ENCODE assay signal across 11 mouse cellular contexts in the genomic region with DNA sequence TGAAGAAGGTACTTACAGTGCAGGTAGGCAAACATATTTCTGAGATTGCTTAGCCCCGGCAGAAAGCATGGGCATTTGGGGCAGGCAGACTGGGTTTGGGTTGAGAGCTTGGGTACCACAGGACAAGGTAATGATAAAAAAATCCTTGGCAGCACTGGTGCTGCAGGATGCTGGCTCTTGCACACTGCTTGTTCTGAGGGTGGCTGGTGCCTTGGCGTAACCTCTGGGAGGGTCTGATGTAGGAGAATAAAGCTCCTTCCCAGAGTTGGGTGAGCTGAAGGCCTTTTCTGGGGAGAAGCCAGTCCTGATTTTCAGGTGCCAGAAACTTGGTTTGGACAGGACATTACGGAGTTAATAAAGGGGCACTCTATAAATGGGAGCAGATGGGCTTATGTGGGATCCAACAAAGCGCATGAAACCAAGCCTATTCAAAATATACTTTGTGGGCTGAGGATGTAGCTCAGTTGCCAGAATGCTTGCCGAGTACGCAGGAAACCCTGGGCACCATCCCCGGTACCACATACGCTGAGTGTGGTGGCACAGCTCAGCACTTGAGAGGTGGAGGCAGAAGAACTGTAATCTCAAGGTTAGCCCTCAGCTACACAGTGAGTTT. TPM values are rescaled to one million over a fixed set of nuclear protein-coding genes. Genes with fewer than 3 reads are reported as not detected.
DNase-seq lines count a peak whose midpoint lies in the region; ATAC-seq and TF ChIP-seq lines count a peak whose summit lies in the region.
"Had no signal": no experiment of that assay in that cellular context is flagged by ENCODE, and none has a peak within 500 bp of the region (broad histone marks: within the 10 kb centered on the region; RNA-seq: fewer than 3 reads in every experiment).

No protein-coding gene starts in this region.

- H3K36me3 ChIP-seq in hindbrain, postnatal 0 days (ENCODE audit: insufficient read depth, low read length): no peaks in the 10 kb centered on the region
- H3K36me3 ChIP-seq in hindbrain, embryonic 12.5 days: no peaks in the 10 kb centered on the region
- H3K36me3 ChIP-seq: limb, embryonic 10.5 days; neural tube, embryonic 12.5 days had no signal

- H3K9ac ChIP-seq in hindbrain, postnatal 0 days (replicated peaks; ENCODE audit: low read length): no peak overlapping the region
- H3K9ac ChIP-seq in hindbrain, embryonic 12.5 days: no peak overlapping the region
- H3K9ac ChIP-seq: neural tube, embryonic 12.5 days had no signal

- 55% methylated on average over 8 of the region's 8 CpGs for WGBS in hindbrain, postnatal 0 days
- WGBS in hindbrain, embryonic 12.5 days: 82% methylated on average over 8 of the region's 8 CpGs

- H3K9me3 ChIP-seq in hindbrain, postnatal 0 days (ENCODE audit: low read length): no peaks in the 10 kb centered on the region
- H3K9me3 ChIP-seq in hindbrain, embryonic 12.5 days (replicated peaks): no peaks in the 10 kb centered on the region
- H3K9me3 ChIP-seq: limb, embryonic 10.5 days; neural tube, embryonic 12.5 days had no signal

- H3K27ac ChIP-seq in hindbrain, postnatal 0 days: no peak overlapping the region
- no peak overlapping the region for H3K27ac ChIP-seq in hindbrain, embryonic 12.5 days
- peak overlapping the region; percentile 13; the same call in 1 of the 2 replicates for H3K27ac ChIP-seq in cortical plate, adult 2 months (ENCODE audit: insufficient read depth, low read length)
- H3K27ac ChIP-seq: limb, embryonic 10.5 days; neural tube, embryonic 12.5 days had no signal

- H3K4me1 ChIP-seq in hindbrain, postnatal 0 days (ENCODE audit: insufficient read depth, low read length): peaks cover 7% of the 10 kb centered on the region; the same call in 1 of the 2 replicates
- H3K4me1 ChIP-seq in hindbrain, embryonic 12.5 days: 0 out of 2 replicates have a peak, but pooled peaks cover 3% of the 10 kb centered on the region
- peaks cover 11% of the 10 kb centered on the region for H3K4me1 ChIP-seq in cortical plate, adult 2 months (ENCODE audit: control insufficient read depth, insufficient read depth, low read length)
- H3K4me1 ChIP-seq: neural tube, embryonic 12.5 days had no signal

- DNase-seq in hindbrain, postnatal 0 days (ENCODE audit: low spot score): peak; percentile 21
- DNase-seq in cerebellum, adult 18-20 months: peak; percentile 78 to 82
- peak; percentile 48 to 73 for DNase-seq in left cerebral cortex, postnatal 36 days (ENCODE audit: low spot score in 2 of 2)
- DNase-seq in B cell, adult 2 months: no peak
- no peak for DNase-seq in embryo, embryonic 10.5 days (ENCODE audit: low spot score)
- no peak for DNase-seq in gastrocnemius, postnatal 14 days
- DNase-seq: embryo, embryonic 11 days had no signal

- no peak overlapping the region for H3K4me3 ChIP-seq in hindbrain, postnatal 0 days (ENCODE audit: low read length)
- H3K4me3 ChIP-seq in hindbrain, embryonic 12.5 days: no peak overlapping the region
- no peak overlapping the region for H3K4me3 ChIP-seq in cortical plate, adult 2 months (ENCODE audit: insufficient read depth, low read length)
- H3K4me3 ChIP-seq: limb, embryonic 10.5 days; neural tube, embryonic 12.5 days had no signal

- no peak for TF ChIP-seq CTCF in hindbrain, postnatal 0 days (IDR thresholded peaks at IDR 0.05; ENCODE audit: low read depth)
- TF ChIP-seq CTCF in cortical plate, adult 2 months (IDR thresholded peaks at IDR 0.05; ENCODE audit: extremely low read depth, insufficient read depth, low read length): no peak

- 0 out of 2 replicates have a peak, but pooled peaks have one; percentile 16 for TF ChIP-seq POLR2A in cortical plate, adult 2 months (IDR thresholded peaks at IDR 0.05; ENCODE audit: extremely low read depth, insufficient read depth, low read length)

- no peak overlapping the region for H3K4me2 ChIP-seq in hindbrain, postnatal 0 days (ENCODE audit: low read depth, low read length)
- H3K4me2 ChIP-seq in hindbrain, embryonic 12.5 days (replicated peaks): no peak overlapping the region
- H3K4me2 ChIP-seq: neural tube, embryonic 12.5 days had no signal

- ATAC-seq in hindbrain, postnatal 0 days: no peak
- ATAC-seq in hindbrain, embryonic 12.5 days (ENCODE audit: low FRiP score): no peak

- intact Hi-C loops in left cerebral cortex, postnatal 36 days (cut with DNase I): no loop called here
- intact Hi-C loops in gastrocnemius, postnatal 14 days (cut with DNase I; ENCODE audit: low total_unique reads): no loop called here

- no peaks in the 10 kb centered on the region for H3K27me3 ChIP-seq in hindbrain, postnatal 0 days (ENCODE audit: insufficient read depth, low read length)
- no peaks in the 10 kb centered on the region for H3K27me3 ChIP-seq in hindbrain, embryonic 12.5 days
- H3K27me3 ChIP-seq: neural tube, embryonic 12.5 days had no signal

RNA-seq across cellular contexts. Expression of a gene that starts 15.8 kb away (rescaled TPM):
- 12.7 and 14.8 TPM in 2 replicates for total RNA-seq in hindbrain, postnatal 0 days (2014; rRNA removed)
- 3.7 and 5.7 TPM in 2 replicates for polyA plus RNA-seq in hindbrain, postnatal 0 days (2015; fragmentation: Nextera tagmentation; extraction: Ambion mirVana)
- polyA plus RNA-seq in hindbrain, embryonic 12.5 days (2016; fragmentation: Nextera tagmentation; extraction: Ambion mirVana): 3.2 and 3.7 TPM in 2 replicates
- polyA plus RNA-seq in cortical plate, adult 2 months (2012; rRNA removed): 11.5 and 12.1 TPM in 2 replicates
- 10 to 100 TPM; 45.5 to 63.6 TPM for total RNA-seq in left cerebral cortex, postnatal 36 days (2021)
- 1 to 10 TPM; 4.4 to 7.5 TPM for total RNA-seq in gastrocnemius, postnatal 14 days (2021)

Comparison
In these comparisons a context has a peak if more than half of its experiments do, and no peak if none do; other contexts are left out.
1. DNase-seq: peak in hindbrain, postnatal 0 days (single experiment), cerebellum, adult 18-20 months (2 of 2) and left cerebral cortex, postnatal 36 days (2 of 2); none in B cell, adult 2 months (0 of 2), embryo, embryonic 10.5 days (single experiment) and gastrocnemius, postnatal 14 days (single experiment).